Mouse (Mus musculus) gastrocnemius, adult 8-10 months (tissue): ENCODE measurements around the gene Ugdh. TPM values are rescaled to one million over a fixed set of nuclear protein-coding genes. Genes with fewer than 3 reads are reported as not detected.

Experiments
- total RNA-seq, 4 experiments: library from RNA; stranded (reverse); gene quantifications; 2 replicates each; pipeline ENCODE4 v1.2.4; 2022

The Ugdh gene
- total RNA-seq, 4 experiments from 2014 or later = 4.9 to 8.0 (median 6.1) TPM

Other genes starting within 250 kb of the Ugdh start
- 1 to 10 TPM in 3 of 4 experiments, under 1 TPM in 1; 0.56 to 1.4 (median 1.1) TPM for gene Wdr19, start 236.3 kb downstream of the Ugdh start, total RNA-seq
- 10 to 100 TPM; 23.6 to 32.0 (median 28.3) TPM for gene Rfc1, start 100.3 kb downstream of the Ugdh start, total RNA-seq
- gene Klb, start 87.6 kb downstream of the Ugdh start, total RNA-seq = under 1 TPM in 3 of 4 experiments, not detected in 1; 0.09 to 0.16 (median 0.10) TPM
- 100 to 1,000 TPM; 555 to 707 (median 597) TPM for gene Rpl9, start 44.5 kb downstream of the Ugdh start, total RNA-seq
- gene Lias, start 44.5 kb downstream of the Ugdh start, total RNA-seq = 10 to 100 TPM; 37.2 to 39.2 (median 37.9) TPM
- 1 to 10 TPM in 2 of 4 experiments, not detected in 2; 1.4 to 6.5 TPM for gene Gm43552, start 56.9 kb upstream of the Ugdh start, total RNA-seq
- 10 to 100 TPM; 29.1 to 34.4 (median 30.4) TPM for gene Smim14, start 101.2 kb upstream of the Ugdh start, total RNA-seq
- gene Ube2k, start 101.3 kb upstream of the Ugdh start, total RNA-seq = 10 to 100 TPM; 47.2 to 60.8 (median 55.1) TPM